Mouse (Mus musculus): ENCODE measurements around the gene Timm13. TPM values are rescaled to one million over a fixed set of nuclear protein-coding genes. Genes with fewer than 3 reads are reported as not detected.
A peak's percentile ranks its signal among the peaks of the same experiment; 100 is the strongest.

The Timm13 gene
- total RNA-seq (2021): 100 to 1,000 TPM; 131 to 136 TPM
- long read RNA-seq, experiment 1, transcript Timm13-201 (3 exons, 1,225 nt): major isoform, 108 of 127 reads
- long read RNA-seq, experiment 1, transcript Timm13-202 (2 exons, 435 nt): minor isoform, 9 of 127 reads
- long read RNA-seq, experiment 1, partial matches to known transcripts: 0 of 127 reads
- long read RNA-seq, experiment 1, other reads (novel, unspliced or antisense): 7 of 127 reads
- long read RNA-seq, experiment 2, transcript Timm13-201 (3 exons, 1,225 nt): major isoform, 119 of 138 reads
- long read RNA-seq, experiment 2, transcript Timm13-202 (2 exons, 435 nt): minor isoform, 5 of 138 reads
- long read RNA-seq, experiment 2, partial matches to known transcripts: 0 of 138 reads
- long read RNA-seq, experiment 2, other reads (novel, unspliced or antisense): 7 of 138 reads

DNA sequence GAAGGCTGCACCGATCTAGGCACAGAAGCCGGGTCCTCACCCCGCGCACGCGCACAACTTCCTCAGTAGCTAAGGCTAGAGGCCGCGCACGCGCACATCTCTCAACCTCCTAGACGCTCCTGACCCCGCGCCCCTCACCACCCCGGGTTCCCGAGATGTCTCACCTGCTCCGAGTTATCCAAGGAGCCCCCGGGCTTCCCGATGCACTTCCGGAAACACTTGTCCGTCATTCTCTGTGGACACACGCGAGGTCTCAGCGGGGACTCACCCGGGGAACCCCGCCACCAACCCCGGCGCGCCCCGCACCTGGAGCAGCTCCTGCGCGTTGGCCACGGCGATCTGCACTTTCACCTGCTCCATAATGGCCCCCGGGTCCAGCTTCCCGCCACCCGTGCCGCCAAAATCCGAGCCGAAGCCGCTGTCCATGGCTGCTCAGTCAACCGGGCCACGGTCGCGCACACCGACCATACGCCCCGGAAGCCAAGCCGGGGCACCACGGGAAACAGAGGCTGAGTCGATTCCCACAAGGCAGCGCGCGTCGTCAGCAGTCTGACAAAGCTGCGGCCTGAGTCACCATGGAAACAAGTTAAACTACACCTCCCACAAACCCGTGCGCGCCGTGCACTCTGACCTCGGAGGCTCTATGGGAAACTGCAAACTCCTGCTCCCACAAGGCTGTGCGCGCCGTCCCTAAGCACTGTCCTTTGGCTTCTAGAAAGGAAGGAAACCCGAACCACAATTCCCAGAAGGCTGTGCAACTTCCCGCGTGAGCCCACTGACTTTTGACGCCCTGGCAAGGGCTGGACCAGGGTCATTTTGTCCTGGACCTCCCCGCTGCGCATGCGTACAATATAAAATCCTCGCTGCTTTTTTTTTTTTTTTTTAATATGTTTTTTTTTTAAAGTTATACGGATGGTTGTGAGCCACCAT lies at the start of gene Timm13:
Gene Timm13, minus strand, starts transcription at position 652 of the 930 bp plus-strand sequence.
- peak; percentile 98 to 99 for DNase-seq (ENCODE audit: low spot score in 2 of 2)

DNA sequence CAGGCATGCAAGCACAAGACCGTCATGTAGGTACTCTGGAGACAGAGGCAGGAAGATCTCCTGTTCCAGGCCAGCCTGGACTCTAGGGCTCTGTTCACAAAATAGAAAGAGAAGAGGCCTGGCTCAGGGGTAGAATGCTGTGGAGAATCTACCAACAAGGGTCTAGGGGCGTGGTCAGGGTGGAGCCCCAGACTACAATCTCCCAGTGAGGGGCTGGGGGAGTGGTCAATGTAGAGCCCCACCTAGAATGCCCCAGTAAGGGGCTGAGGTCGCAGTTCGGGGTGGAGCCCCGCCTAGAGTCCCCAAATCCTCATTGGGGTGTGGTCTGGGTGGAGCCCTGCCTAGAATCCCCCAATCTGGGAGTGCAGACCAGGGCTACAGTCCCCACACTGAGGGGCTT lies 49.5 kb upstream of the Timm13 start:
- no peak for DNase-seq (ENCODE audit: low spot score in 2 of 2)

DNA sequence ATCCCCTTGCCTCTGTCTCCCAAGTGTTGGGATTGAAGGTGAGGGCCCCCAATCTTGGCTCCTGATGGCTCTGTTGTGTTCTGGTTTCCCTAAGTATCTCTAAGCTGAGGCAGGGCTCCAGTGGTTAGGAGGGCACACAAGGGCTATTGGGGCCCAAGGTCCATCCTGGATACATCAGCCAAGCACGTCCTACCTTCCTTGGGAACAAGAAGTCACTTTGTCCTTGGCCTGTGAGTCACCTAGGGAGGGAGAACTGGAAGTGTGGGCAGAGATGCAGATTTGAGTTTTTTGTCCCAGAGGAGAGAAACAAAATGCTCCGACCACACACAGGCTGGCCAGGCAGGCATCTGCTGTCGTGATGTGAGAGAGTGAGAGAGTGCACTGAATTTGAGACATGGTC lies 48.3 kb upstream of the Timm13 start:
- DNase-seq (ENCODE audit: low spot score in 2 of 2): no peak

DNA sequence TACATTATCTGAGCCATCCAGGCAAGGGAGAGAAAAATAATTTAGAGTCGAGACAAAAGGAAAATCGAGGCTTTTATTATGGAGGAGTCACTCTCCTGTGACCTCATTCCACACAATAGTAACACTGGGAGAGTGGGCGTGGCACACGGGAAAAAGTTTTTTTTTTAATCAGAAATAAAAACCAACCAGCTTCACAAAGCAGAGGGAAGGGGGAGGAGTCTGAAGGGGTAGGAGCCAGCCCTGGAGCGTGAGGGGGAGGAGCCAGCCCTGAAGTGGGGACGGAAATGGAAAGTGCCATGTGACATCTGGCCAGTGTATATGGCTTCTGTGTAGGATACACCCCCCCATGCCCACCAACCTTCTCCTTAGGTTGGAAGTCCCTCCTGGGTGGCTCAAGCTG lies 47.8 kb upstream of the Timm13 start:
- no peak for DNase-seq (ENCODE audit: low spot score in 2 of 2)

DNA sequence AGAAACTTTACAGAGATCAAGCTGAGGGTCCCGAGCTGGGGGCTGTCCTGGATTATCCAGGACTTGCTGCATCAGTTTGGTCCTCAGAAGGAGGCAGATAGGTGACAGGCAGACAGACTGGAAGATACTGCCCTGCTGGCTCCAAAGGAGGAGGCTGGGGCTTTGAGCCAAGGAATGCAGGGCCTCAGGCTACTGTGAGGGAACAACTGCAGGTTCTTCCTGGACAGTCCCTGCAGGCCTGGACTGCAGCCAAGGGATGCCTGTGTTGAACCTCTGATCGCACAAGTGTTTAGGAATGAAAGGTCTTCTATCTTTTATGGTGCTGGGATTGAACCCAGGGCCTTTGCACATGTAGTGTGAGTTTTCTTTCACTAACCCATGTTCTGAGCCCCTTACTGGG lies 47.0 kb upstream of the Timm13 start:
- no peak for DNase-seq (ENCODE audit: low spot score in 2 of 2)

DNA sequence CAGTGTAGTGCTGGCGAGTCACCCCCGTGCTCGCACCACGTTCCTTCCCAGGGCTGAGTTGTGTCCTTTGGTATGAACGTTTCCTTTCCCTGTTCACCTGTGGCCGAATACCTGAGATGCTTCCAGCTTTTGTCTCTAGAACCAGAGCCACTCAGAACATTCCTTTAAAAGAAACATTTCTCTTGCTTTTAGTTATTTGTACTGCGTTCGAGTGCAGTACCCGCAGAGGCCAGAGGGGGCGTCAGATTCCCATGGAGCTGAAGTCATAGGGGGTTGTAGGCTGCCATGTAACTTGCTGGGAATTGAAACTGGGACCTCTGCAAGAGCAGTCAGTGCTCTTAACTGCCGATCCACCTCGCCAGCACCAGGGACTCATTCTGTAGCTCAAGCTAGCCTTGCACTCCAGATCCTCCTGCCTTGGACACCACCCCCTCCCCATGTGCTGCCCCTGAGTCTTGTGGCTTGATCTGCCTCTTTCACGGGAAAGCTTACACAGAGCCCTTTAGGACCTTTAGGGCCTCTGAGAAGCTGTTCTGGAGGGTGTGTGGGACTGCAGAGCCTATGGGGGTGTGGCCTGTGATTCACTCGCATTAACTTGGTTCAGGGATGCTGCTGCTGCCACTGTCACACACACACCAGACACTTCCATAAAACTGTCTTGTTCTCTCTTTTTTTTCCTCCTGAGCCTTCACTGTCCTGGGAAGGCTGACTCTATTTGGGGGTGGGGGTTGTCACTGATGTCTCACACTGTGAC lies 46.1 kb upstream of the Timm13 start:
- no peak for DNase-seq (ENCODE audit: low spot score in 2 of 2)

DNA sequence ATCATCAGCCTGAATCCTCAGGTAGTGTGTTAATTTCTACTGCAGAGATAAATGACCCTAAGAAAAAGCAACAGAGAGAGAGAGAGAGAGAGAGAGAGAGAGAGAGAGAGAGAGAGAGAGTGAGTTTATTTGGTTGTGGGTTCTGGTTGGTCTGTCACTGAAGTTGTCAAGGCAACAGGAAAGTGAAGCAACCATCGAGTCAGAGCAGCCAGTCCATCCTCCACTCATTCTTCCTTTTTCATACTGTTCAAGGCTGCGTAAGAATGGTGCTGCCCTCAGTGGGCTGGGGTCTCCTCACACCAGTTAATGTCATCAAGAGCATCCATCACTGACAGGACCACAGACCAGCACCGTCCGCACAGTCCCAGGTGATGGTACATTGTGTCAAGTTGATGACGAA lies 43.5 kb upstream of the Timm13 start:
- DNase-seq (ENCODE audit: low spot score in 2 of 2): no peak

DNA sequence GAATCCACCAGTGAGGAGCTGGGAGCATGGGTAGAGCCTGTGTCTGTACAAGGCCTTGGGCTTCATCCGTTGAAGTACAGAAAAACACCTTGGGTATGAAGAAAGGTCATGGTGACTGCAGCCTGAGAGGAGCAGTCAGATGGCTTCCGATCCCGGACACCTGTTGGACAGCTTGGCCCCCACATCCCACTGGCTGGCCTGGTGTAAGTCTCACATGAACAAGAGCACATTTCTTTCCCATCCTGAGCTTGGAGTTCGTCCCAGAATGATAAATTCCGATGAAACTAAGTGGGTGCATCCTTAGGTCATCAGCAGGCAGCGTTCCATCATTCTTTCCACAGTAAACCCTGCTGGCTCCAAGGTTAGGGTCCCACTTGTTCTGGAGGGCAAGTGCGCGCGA lies 42.9 kb upstream of the Timm13 start:
- DNase-seq (ENCODE audit: low spot score in 2 of 2): no peak

DNA sequence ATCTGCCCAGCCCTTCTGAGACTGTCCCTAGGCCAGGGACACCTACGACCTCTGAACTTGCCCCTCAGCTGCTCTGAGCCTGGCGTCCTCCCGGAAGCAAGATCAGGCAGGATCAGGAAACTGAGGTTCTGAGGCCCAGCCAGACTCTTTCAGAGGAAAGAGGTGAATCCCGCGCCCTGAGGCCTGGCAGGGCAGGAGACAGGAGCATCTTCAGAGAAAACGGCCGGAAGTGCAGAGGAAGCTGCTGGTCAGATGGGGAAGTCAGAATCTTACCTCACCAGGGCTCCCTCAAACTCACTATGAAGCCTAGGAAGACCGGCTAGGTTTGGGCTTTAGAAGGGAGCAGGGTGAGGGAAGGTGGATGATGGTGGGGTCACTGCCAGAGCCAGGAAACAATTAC lies 42.1 kb upstream of the Timm13 start:
- DNase-seq (ENCODE audit: low spot score in 2 of 2): no peak

DNA sequence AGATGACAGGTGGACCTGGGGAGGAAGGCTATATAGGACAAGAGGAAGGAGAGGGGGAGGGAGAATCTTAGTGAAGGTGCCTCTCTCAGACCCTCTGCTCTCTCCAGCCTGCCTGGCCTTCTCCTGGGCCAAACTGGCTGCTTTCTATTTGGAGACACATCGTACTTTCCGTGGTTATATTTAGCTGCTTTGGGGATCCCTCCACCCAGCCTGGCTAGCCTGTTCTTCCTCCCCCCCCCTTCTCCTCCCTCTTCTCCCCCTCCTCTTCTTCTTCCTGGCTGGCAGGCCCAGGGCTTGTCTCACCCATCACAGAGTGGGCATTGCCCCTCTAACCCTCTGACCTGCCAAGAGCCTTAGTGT lies 40.2 kb upstream of the Timm13 start:
- DNase-seq (ENCODE audit: low spot score in 2 of 2): no peak

DNA sequence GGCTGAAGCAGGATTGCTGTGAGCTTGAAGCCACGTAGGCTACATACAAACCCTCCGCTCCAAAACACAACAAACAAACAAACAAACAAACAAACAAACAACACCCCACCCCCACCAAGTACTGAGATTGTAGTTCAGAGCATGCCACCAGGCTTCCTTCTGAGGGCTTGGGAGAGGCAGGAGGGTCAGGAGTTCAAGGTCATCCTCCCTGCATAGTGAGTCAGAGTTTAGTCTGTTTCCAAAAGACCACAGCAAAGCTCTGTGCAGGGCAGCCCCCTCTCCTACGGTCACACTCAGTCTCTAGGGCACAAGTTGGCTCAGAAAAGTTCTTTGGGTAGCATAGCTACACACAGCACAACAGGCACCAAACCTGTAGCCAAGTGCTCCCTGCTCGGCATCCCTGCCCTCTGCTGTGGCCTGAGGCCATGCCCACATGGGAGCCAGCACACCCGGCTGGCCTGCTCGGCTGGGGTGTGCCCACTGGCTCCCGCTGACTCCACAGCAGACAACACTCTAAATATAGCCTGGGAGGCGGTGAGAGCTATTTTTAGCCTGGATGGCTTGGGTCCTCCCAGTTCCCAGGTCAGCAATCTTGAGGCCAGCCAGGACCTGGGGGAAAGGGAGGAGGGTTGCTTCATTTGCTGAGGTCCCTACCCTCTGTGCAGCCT lies 39.7 kb upstream of the Timm13 start:
- no peak for DNase-seq (ENCODE audit: low spot score in 2 of 2)

DNA sequence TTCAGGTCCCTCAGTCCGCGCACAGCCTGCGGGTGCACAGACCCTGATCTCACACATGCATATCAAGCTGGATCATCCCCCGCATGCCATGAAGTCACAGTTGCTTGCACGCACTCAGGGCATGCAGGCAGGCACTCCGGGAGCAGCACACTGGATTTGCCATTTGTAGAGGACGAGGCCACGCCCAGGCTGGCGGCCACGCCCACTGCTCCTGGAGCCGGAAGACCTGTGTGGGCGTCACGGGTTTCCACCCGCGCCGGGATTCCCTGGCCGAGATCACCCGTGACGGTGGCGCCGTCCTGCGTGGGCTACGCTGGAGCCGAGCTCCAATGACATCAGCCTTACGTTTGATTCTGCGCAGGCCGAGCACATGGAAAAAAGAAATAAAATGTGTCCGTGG lies 38.9 kb upstream of the Timm13 start:
- peak; percentile 78 to 82 for DNase-seq (ENCODE audit: low spot score in 2 of 2)

DNA sequence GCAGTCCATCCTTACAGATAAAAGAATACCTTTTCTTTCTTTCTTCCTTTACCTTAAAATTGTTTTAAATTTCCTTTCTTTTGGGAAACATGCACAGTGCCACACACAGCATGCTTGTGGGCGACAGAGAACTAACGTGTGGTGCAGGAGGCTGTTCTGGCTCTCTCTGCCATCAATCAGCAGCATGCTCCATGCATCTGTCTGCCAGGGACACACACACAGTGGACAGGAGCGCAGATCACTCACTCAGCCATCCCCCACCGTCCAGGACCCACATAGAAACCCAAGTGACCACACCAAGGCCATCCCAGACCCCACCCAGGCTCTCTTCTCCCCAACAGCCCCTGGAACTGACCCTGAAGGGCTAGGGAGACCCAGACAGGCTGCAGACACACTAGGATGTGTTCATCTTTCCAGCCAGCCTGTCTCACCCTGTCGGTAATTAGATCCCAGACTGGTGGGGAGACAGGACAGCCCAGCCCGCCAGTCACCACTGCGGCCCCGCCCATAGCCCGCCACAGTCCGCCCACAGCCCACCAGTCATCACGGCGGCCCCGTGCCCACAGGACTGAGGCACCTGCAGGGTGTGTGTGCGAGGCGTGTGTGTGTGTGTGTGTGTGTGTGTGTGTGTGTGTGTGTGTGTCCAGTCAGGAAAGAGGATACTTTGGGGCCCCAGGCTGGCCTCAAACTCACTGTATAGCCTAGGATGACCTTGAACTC lies 38.2 kb upstream of the Timm13 start:
- peak in 1 of 2 experiments; percentile 11 for DNase-seq (ENCODE audit: low spot score in 2 of 2)

DNA sequence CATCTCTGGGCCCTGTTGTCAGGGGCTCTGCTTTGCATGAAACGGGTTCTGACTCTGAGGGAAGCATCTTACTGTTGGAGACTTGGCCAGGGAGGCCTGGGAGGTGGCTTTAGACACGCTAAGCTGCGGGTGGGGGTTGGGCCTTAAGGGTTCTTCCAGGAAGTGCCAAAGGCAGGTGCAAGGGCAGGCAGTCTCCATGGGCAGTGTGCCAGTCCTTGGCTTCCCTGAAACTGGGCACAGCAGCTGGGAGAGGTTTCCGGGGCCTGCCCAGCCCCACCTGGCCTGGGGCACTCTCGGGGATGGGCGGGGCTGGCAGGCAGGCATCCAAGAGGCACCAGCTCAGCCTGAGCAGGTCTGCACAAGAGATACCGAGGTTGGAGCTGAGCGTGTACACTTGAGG lies 36.9 kb upstream of the Timm13 start:
- DNase-seq (ENCODE audit: low spot score in 2 of 2): no peak

DNA sequence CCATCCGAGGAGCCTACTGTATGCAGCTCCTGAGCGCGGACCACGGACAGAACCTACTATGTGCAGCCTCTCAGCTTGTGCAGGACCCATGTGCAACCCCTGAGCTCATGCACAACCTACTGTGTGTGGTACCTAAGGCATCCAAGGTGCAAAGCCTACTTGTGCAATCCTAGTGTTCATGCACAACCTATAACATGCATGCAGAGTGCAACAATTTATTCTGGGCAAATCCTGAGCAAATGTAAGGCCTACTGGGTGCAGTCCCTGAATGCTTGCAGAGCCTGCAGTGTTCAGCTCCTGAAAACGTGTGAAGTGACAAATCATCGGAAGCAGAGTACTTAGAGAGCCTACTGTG lies 36.0 kb upstream of the Timm13 start:
- no peak for DNase-seq (ENCODE audit: low spot score in 2 of 2)

DNA sequence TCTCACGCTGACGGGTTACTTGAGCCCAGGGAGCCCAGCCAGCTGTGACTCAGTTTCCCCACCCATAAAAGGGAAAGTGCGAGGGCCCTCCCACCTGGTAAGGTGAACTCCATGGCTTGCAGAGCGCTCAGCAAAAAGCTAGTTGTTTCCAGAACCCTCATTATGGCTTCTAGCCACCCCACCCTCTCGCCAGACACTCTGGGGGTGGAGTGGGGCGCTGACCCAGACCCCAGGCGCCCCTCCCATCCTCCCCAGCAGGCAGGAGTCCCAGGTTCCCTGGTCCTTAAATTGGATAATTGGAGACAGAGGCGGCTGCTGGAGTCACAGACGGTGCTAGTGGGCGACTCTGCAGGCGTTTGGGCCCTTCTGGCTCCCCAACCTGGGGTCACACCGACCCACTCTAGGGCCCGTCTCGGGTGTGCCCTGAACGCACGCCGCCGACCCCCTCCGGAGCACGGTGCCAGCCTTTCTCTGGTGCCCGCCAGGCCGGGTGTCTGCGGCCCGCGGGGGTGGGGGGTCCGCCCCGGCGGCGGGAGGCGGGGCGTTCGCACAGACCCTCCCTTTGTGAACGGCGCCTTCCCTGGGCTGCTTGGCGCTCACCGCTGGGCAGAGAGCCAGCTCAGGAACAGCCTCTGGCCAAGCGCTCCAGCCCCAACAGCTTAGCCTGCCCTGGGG lies 35.5 kb upstream of the Timm13 start:
- DNase-seq (ENCODE audit: low spot score in 2 of 2): no peak

DNA sequence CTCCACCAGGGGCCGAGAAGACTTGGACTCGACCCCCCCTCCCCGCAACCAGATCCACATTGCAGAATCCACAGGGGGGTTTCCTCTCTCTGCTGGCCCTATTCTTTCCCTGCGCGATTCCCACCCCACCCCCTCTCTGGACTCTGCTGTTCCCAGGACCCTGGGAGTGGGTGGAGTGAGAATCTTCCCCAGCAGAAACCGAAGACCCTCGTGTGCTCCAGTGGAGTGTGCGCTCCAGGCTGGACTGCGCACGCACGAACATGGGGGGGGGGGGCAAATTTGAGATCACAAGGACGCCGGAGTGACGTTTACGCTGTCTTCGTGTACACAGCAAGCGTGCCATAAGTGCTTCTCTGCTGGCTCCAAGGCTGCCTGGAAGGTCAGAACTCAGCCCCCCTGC lies 34.9 kb upstream of the Timm13 start:
- DNase-seq (ENCODE audit: low spot score in 2 of 2): no peak

DNA sequence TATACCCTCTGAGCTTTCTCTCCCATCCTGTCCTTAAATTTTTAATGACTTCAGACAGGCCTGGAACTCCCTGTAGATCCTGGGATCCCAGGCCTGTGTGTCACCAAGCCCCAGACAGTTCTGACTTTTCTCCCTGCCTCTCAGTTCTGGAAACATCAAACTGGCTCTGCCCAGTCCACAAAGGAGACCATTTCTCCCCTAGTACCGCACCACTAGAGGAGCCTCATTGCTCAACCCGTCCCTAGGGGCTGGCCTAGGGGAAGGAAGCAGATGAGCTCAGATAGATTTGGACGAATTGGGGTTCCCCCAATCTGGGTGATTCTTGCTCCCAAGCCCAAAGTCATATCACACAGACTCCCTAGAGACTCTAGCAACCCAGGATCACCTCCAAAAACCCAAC lies 34.5 kb upstream of the Timm13 start:
- no peak for DNase-seq (ENCODE audit: low spot score in 2 of 2)

DNA sequence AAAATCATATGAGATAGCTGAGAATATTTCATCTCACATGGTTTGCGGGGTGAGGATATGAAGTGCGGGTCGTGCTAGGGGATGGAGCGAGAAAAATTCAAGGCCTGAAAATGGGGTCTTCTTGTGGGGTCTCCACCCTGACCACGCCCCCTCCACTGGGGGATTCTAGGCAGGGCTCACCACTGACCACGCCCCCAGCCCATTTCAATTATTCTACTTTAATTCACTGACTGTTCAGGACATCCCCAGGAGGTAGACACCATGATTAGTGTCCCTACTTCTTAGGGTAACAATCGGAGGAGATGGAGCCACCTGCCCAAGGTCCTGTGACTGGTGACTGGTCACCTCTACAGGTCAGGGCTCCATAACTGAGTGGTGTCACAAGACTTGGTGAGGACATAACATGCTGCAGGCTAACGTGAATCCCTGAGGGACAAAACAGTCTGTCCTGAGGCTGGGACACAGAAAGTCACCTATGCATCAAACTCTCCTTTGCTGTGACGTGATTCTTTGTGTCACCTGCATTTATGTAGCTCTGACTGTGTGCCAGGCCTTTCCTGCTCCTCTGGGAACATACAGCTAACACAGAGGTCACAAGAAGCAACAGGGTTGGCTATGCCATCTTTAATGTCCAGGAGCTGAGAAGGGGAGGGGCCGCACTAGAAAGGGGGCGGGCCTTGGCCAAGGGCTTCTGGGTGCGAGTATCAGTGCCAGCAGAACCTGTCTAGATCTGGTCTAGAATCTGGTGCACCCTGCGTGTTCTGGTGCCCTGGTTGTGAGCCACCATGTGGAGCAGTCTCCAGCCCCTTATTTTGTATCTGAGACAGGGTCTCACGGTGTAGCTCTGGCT lies 33.6 kb upstream of the Timm13 start:
- no peak for DNase-seq (ENCODE audit: low spot score in 2 of 2)
